In genomic region chr10:65912518-65912917, GRCm38 (mm10) we compare ENCODE assay signal across 28 mouse cellular contexts.
A peak's percentile ranks its signal among the peaks of the same experiment; 100 is the strongest.
DNase-seq lines count a peak whose midpoint lies in the region; ATAC-seq lines count a peak whose summit lies in the region.
"Had no signal": no experiment of that assay in that cellular context is flagged by ENCODE, and none has a peak within 500 bp of the region (broad histone marks: within the 10 kb centered on the region; RNA-seq: fewer than 3 reads in every experiment).

No protein-coding gene starts in this region.

- no peaks in the 10 kb centered on the region for H3K36me3 ChIP-seq in limb, embryonic 10.5 days
- H3K36me3 ChIP-seq: embryonic facial prominence, embryonic 13.5 days; embryonic facial prominence, embryonic 15.5 days; forebrain, embryonic 15.5 days; G1E had no signal

- peak; percentile 76; the same call in 1 of the 2 replicates for ATAC-seq in frontal cortex, adult (ENCODE audit: low TSS enrichment)
- ATAC-seq: activated CD4-positive, CD25-positive, alpha-beta regulatory T cell, adult 4 months; CD4-positive, CD25-positive, alpha-beta regulatory T cell, adult 4 months; forebrain, embryonic 13.5 days; forebrain, embryonic 15.5 days; forebrain, postnatal 0 days; Patski had no signal

- H3K9me3 ChIP-seq in limb, embryonic 10.5 days (replicated peaks): no peaks in the 10 kb centered on the region
- H3K9me3 ChIP-seq: embryonic facial prominence, embryonic 13.5 days; embryonic facial prominence, embryonic 15.5 days; forebrain, embryonic 13.5 days; forebrain, embryonic 15.5 days; G1E had no signal

- no peak for DNase-seq in frontal cortex, postnatal 14 days (ENCODE audit: low spot score in 2 of 2)
- DNase-seq in right cerebral cortex, adult 18-20 months: peak; percentile 5
- no peak for DNase-seq in right cerebral cortex, postnatal 14 days
- DNase-seq in telencephalon, adult 2 months (ENCODE audit: low read depth, low spot score): peak; percentile 21
- no peak for DNase-seq in limb, embryonic 10.5 days (ENCODE audit: low spot score)
- DNase-seq: adrenal gland, adult 8-10 months; adrenal gland, postnatal 14 days; adrenal gland, postnatal 36 days; B cell, adult 2 months; cerebellum, adult 11 months; cerebellum, adult 18-20 months; cerebellum, adult 8-10 months; cerebellum, adult 9-11 months; cerebellum, postnatal 14 days; cerebellum, postnatal 36 days; embryo, embryonic 11 days; forebrain, postnatal 0 days had no signal

- 90% methylated on average over 6 of the region's 6 CpGs for WGBS in limb, embryonic 10.5 days

- no peak overlapping the region for H3K27ac ChIP-seq in limb, embryonic 10.5 days
- H3K27ac ChIP-seq: embryonic facial prominence, embryonic 13.5 days; embryonic facial prominence, embryonic 15.5 days; forebrain, embryonic 13.5 days; forebrain, embryonic 15.5 days had no signal

- no peaks in the 10 kb centered on the region for H3K4me1 ChIP-seq in limb, embryonic 10.5 days
- H3K4me1 ChIP-seq: embryonic facial prominence, embryonic 13.5 days; embryonic facial prominence, embryonic 15.5 days; forebrain, embryonic 13.5 days; forebrain, embryonic 15.5 days had no signal

- H3K27me3 ChIP-seq in limb, embryonic 10.5 days (ENCODE audit: low read depth, poor library complexity, severe bottlenecking): no peaks in the 10 kb centered on the region
- H3K27me3 ChIP-seq: CH12.LX; embryonic facial prominence, embryonic 13.5 days; embryonic facial prominence, embryonic 15.5 days; forebrain, embryonic 13.5 days; forebrain, embryonic 15.5 days; Patski had no signal

- H3K4me3 ChIP-seq in limb, embryonic 10.5 days: no peak overlapping the region
- H3K4me3 ChIP-seq: embryonic facial prominence, embryonic 13.5 days; embryonic facial prominence, embryonic 15.5 days; erythroblast, embryonic 14.5 days; forebrain, embryonic 13.5 days; forebrain, embryonic 15.5 days had no signal

Comparison
In these comparisons a context has a peak if more than half of its experiments do, and no peak if none do; other contexts are left out.
1. DNase-seq: peak in right cerebral cortex, adult 18-20 months (single experiment) and telencephalon, adult 2 months (single experiment); none in frontal cortex, postnatal 14 days (0 of 2), right cerebral cortex, postnatal 14 days (single experiment) and limb, embryonic 10.5 days (single experiment).